Mouse (Mus musculus) spleen, postnatal 36 days (tissue): ENCODE measurements around the gene Gm28053.
A peak's percentile ranks its signal among the peaks of the same experiment; 100 is the strongest.

Source experiments
- DNase-seq, 2 experiments: peaks; one replicate each; pipeline ENCODE4 v3.0.0; 2022; ENCODE audit warnings: low spot score in 2 of 2, mixed read lengths in 1 of 2

The Gm28053 gene

DNA sequence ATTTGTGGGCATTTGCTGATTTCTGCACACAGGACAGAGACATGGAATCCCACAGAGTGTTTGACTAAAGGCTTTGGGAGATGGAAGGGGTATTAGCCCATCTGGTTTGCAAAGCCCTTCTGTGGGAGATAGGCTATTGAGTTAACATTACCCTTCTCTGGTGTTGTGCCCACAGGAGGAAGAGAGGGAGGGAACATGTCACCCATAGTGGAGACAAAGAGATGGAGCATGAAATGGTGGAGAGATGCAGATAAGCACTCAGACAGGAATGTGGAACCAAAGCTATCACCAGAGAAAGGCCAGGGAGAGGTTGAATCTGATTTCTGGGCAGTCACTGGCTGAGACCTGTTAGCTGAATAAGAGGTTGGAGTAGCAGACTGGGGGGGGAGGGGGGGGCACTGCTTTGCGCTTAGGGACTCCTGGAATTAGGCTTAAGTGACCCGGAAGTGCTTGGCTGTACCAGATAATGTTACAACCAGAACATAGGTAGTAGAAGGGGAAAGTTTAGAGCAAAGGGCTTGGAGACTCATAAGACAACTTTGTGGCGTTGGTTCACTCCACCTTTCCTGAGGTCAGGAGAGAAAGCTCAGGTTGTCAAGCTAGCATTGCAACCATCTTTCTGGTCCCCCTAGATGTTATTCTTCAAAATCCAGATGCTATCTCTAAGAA is 22.2 kb downstream of the Gm28053 start:
- peak in 1 of 2 experiments; percentile 5 for DNase-seq

DNA sequence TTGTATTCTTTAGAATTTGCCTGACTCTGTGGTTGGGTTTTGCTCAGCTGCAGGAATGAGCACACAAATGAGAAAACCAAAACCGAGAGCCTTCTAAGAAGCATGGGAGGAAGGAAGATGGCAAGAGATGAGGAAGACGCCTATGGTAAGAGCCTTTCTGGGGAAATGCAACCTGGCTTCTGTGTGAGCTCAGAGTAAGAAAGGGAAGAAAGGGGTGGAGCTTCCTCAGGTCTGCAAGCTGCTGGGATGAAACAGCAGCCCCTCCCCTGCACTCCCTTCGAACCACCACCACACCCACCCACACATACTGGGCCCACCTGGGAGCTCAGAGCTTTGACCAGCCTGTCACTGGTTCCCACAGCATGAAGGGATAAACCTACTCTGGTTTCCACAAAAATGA is 22.9 kb downstream of the Gm28053 start:
- DNase-seq, result peak; percentile 55

DNA sequence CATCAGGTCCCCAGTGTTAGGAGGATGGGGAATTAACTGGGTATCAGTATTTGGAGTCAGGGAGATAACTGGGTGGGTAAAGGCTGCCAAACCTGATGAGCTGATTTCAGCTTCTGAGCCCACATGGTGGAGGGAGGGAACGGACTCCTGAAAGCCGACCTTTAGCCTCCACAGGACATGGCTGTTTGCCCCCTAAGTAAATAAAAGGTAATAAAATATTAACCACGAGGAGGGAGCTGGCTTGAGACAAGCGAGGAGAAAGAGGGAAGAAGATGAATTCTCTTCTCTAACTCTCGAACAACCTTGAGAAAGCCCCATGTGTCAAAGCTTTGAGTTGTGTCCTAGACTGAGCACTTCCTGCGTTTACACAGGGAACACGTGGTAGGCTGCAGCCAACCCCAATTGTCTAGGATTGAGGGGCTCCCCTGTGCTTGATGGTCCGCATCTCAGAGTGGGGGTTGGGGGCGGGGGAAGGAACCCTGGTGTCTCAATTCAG is 23.4 kb downstream of the Gm28053 start:
- no peak for DNase-seq

DNA sequence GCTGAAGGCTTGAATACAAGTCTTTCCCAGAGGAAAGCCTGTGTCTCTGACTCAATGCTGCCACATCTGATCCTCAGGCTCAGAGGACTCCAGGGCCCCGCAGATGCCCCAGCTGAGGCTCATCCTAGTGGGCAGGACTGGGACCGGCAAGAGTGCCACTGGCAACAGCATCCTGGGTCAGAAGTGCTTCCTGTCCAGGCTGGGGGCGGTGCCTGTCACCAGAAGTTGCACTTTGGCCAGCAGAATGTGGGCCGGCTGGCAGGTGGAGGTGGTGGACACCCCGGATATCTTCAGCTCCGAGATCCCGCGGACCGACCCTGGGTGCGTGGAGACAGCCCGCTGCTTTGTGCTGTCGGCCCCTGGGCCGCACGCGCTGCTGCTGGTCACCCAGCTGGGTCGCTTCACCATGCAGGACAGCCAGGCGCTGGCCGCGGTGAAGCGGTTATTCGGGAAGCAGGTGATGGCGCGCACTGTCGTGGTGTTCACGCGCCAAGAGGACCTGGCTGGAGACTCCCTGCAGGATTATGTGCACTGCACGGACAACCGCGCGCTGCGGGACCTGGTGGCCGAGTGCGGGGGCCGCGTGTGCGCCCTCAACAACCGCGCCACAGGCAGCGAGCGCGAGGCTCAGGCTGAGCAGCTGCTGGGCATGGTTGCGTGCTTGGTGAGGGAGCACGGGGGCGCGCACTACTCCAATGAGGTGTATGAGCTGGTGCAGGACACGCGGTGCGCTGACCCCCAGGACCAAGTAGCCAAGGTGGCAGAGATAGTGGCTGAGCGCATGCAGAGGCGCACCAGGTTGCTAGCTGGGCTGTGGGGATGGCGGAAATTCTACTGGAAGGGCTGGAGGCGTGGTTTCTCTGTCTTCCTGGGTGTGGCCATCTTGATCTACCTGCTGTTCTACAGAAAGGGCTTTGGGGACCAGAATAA is 24.3 kb downstream of the Gm28053 start:
- DNase-seq, result peak in 1 of 2 experiments; percentile 28

- DNase-seq, result no peak
Observed at GRCm38 (mm10) chr6:48745490-48745889, 27.1 kb downstream of the Gm28053 start.

GRCm38 (mm10) chr6:48745959-48746889 is 27.8 kb downstream of the Gm28053 start, which contains the start of gene Gimap5:
Gene Gimap5 (plus strand): TSS chr6:48746197.
- DNase-seq, result peak; percentile 89 to 91

DNA sequence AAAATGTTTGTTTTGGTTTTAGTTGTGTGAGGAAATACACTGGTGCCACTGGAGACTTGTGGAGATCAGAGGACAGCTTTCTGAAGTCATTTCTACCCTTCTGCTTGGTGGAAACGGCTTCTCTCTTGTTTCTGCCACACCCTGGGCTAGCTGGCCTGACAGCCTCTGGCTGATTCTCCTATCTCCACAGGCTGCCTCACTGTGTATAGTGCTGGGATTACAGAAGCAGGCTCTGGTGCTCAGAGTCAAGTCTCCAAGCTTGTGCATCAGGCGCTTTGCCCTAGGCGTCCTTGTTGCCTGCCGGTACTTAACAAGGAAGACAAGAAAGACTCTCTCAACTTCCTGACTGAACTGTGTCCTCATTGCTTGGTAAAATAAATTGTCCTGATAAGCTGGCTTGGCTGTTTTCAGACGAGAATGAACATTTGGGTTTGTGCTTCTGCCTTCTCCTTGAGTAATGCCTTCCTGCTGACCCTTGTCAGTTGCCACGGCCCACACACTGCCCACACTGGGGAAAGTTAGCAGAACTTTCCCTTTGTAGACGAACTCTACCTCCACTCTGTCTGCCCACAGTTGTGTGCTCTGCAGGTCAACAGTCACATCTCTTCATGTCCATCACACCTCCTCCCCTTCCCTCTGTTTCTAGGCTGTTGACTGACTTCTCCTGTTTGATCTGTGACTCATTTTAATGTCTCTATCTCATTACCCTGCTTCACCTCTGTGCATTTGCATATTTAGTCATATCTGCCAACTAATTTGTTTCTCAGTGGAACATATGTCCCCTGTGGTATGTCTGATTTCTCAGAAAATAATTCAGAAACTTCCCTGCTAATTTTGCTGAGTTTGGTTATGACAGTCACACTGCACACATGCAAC is 28.9 kb downstream of the Gm28053 start:
- DNase-seq, result peak; percentile 61 to 73

DNA sequence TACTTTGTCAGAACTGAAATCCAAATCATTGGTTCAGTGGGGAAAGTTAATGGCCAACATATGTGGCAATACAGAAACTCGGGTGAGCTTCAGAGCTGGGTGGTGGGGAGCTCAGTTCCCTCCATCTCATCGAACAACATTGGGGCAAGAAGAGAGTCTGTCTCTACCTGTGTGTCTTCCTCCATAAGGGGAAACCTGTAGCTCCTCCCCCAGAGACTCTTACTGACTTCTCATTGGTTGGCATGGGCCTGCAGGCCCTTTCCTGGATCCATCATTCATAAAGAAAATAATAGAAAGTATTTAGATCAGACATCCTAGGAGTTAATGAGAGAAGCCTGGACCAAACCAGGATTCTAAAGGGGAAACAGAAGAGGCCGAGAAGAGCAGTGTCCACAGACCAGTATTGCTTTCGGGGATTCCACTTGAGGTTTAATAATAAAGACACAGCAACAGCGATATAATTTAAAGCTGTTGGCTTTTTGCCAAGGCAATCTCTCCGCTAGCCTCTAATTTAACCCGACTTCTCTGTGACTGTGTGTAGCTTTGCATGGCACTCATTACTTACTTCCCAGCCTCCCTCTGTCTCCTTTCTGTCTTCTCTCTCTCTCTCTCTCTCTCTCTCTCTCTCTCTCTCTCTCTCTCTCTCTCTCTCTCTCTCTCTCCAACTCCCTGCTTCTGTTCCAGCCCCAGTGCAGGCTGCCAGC is 45.3 kb downstream of the Gm28053 start:
- no peak for DNase-seq

GRCm38 (mm10) chr6:48764496-48764895 is 46.1 kb downstream of the Gm28053 start:
- DNase-seq, result no peak

- peak; percentile 76 to 77 for DNase-seq
Observed at GRCm38 (mm10) chr6:48768178-48768869, 49.9 kb downstream of the Gm28053 start.

DNA sequence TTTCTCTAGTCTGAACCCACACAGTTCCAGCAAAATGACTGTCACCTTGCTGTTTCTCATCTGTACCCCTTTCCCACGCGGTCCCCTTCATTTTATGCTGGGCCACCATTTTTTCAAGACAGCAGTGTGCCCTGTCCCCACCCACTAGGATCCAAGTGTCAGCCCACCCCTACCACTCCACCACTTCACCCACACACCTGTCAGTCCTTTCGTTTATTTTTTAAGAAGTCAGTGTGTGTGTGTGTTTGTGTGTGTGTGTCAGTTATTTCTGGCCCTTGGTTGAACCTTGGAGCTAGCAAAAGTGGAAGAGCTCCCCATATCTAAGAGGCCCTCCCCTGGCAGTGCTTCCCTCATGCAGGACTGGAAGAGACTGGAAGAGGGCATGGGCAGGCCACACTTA is 50.5 kb downstream of the Gm28053 start:
- DNase-seq, result no peak

DNA sequence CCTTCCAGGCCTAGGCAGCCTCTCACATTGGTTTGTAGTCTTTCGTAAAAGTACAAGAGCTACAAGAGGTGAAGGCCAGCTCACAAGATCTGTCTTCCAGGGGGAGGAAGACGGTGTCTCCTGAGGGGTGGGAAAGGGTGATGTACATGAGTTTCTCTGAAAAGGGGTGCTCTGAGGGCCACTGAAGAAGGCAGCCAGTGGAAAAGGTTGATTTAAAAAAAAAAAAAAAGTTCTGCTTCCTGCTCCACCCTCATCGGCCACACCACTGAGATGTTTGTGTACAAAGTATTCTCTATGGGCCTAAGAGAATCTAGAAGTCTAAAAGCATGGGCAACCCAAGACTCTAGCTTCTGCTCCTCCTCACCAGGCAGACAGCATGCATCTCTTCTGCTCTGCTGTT is 52.3 kb downstream of the Gm28053 start, which contains the start of gene Gimap3:
Gene Gimap3 (minus strand): TSS at position 156 of the 400 bp plus-strand sequence.
- peak; percentile 72 to 73 for DNase-seq

GRCm38 (mm10) chr6:48772030-48772429 is 53.6 kb downstream of the Gm28053 start:
- DNase-seq, result peak; percentile 71 to 74

DNA sequence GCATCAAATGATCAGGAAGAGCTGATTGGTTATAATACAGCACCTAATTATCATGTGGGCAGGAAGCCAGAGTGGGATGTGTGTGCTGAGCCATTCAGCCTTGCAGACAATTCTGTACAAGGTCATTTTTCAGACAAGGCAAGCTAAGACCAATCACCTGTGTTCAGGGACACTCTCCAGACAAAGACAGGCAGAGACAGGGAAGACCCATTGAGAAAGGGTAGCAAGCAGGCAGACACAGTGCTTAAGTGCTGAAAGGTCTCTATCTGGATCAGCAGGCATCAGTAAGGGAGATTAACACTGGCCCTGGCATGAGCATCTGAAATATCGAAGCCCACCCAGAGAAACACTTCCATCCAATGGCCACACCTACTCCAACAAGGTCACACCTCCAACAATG is 66.0 kb downstream of the Gm28053 start:
- DNase-seq, result no peak

- no peak for DNase-seq
Observed at GRCm38 (mm10) chr6:48785189-48785588, 66.8 kb downstream of the Gm28053 start.

DNA sequence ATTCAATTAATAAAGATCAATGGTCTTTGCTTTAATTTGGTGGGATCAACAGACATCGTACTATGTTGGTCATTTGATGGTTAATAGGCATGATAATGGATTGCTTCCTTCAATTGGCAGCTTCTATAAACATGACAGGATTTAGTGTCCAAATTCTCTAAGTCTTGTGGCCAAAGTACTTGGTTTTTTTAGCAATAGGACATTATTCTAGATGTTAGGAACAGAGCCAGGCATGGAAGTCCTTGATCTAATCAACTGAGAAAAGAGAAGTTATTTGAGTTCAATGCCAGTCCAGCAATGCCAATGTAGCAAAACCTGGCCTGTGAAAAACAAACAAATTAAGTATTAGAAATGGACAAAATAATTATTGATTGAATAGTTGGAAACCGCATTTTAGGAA is 67.2 kb downstream of the Gm28053 start:
- DNase-seq, result no peak

DNA sequence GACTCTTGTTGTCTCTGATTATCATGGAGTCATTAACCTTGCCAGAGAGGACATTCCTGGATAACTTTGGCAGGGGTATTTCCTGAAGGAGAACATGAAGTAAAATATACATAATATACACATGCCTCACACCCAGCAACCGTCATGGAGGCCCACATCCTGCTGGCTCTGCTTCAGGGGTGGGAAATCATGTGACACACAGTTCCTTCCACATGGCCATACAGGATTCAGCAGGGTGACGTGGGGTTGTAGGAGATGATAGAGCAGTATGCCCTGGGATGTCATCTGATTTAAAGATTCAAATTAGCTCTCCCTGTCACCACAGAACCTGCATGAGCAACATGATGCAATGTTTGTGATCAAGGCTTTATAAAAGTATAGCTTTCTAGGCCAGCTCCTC is 69.5 kb downstream of the Gm28053 start:
- DNase-seq, result no peak

DNA sequence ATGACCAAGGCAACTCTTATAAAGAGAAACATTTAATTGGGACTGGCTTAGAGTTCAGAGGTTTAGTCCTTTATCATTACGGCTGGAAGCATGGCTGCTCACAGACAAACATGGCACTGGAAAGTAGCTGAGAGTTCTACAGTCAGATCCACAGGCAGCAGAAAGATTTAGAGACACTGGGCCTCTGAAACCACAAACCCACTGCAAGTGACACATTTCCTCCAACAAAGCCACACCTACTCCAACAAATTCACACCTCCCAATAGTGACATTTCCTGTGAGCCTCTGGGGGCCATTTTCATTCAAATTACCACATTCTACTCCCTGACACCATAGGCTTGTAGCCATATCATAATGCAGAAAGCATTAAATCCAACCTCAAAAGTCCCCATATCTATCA is 83.5 kb downstream of the Gm28053 start:
- DNase-seq, result peak; percentile 16 to 20
